Mouse (Mus musculus): ENCODE data around the gene Msn.

GRCm38 (mm10) chrX:96086259-96086658 is 9.6 kb upstream of the Msn start:
- TF ChIP-seq POLR2A (IDR thresholded peaks at IDR 0.05; ENCODE audit: borderline replicate concordance, control insufficient read depth, low read depth, low read length) = no peak
- TF ChIP-seq CTCF (IDR thresholded peaks at IDR 0.05; ENCODE audit: control insufficient read depth, insufficient read depth, low read length) = no peak

All from bone marrow, adult 2 months (tissue).